Mouse (Mus musculus) stomach, postnatal 0 days (tissue): ENCODE measurements around the gene Ttc30a2. TPM values are rescaled to one million over a fixed set of nuclear protein-coding genes. Genes with fewer than 3 reads are reported as not detected.
"Not testable (repeated sequence)": the region's sequence is repeated elsewhere in the genome, so short reads cannot be mapped to it uniquely, and the experiment has no call there.

ENCODE experiments used
- ATAC-seq: fragments of 200-750 bp; cut with Nextera tagmentation; 2 replicates; pipeline ENCODE4 v1.8.0; 2017; ENCODE audit not compliant: low FRiP score, low TSS enrichment
- DNase-seq: peaks from one replicate; pipeline ENCODE4 v3.0.0-alpha.2; 2016; ENCODE audit warnings: low spot score
- H3K27ac ChIP-seq: fragments of 300-500 bp; sonication (generic); replicated peaks from 2 replicates; pipeline ENCODE4 v1.5.1; 2014; ENCODE audit warnings: mild to moderate bottlenecking, control low read depth
- H3K27me3 ChIP-seq: fragments of 300-500 bp; sonication (generic); 2 replicates; pipeline ENCODE4 v1.6.1; 2014; ENCODE audit warnings: low read length; ENCODE audit not compliant: control insufficient read depth, insufficient read depth
- H3K36me3 ChIP-seq: fragments of 300-500 bp; sonication (generic); 2 replicates; pipeline ENCODE4 v1.6.1; 2014; ENCODE audit warnings: low read length, mixed read lengths; ENCODE audit not compliant: control insufficient read depth, insufficient read depth
- H3K4me1 ChIP-seq: fragments of 300-500 bp; sonication (generic); replicated peaks from 2 replicates; pipeline ENCODE4 v1.6.1; 2014; ENCODE audit warnings: antibody characterized with exemption; ENCODE audit not compliant: control insufficient read depth, insufficient read depth
- H3K4me2 ChIP-seq: fragments of 300-500 bp; sonication (generic); replicated peaks from 2 replicates; pipeline ENCODE4 v1.6.1; 2014; ENCODE audit warnings: low read depth, mild to moderate bottlenecking, control low read depth, moderate library complexity
- H3K4me3 ChIP-seq: fragments of 300-500 bp; sonication (generic); 2 replicates; pipeline ENCODE4 v1.5.1; 2014; ENCODE audit warnings: low read depth, low read length, control low read depth
- H3K9ac ChIP-seq: fragments of 300-500 bp; sonication (generic); 2 replicates; pipeline ENCODE4 v1.6.1; 2014; ENCODE audit warnings: mild to moderate bottlenecking, low read length, control low read depth, mixed read lengths
- H3K9me3 ChIP-seq: fragments of 300-500 bp; sonication (generic); 2 replicates; pipeline ENCODE4 v1.6.1; 2016; ENCODE audit warnings: low read length; ENCODE audit not compliant: control insufficient read depth
- CTCF ChIP-seq: IDR thresholded peaks from 2 replicates; pipeline ENCODE4 v1.5.1; 2016; ENCODE audit warnings: antibody characterized with exemption, low read depth, mild to moderate bottlenecking, moderate library complexity
- EP300 ChIP-seq: optimal IDR thresholded peaks from 2 replicates; pipeline ENCODE3; 2016; ENCODE audit warnings: antibody characterized with exemption
- WGBS: fragments of 180-500 bp; shearing (Covaris S2); extraction: QIAGEN DNeasy Blood & Tissue Kit; methylation state at CpG from one replicate; pipeline ENCODE4 v1.1.7; 2014; 5-methylcytosine and 5-hydroxymethylcytosine counted together
- polyA plus RNA-seq: library from polyadenylated mRNA; unstranded; fragments of >200 nt; fragmentation: Nextera tagmentation; extraction: Ambion mirVana; gene quantifications from 2 replicates; pipeline ENCODE4 v1.2.1, GENCODE M21; 2015

Ttc30a2 gene
- polyA plus RNA-seq, 1 experiment from 2014 or later = 0.27 TPM

DNA sequence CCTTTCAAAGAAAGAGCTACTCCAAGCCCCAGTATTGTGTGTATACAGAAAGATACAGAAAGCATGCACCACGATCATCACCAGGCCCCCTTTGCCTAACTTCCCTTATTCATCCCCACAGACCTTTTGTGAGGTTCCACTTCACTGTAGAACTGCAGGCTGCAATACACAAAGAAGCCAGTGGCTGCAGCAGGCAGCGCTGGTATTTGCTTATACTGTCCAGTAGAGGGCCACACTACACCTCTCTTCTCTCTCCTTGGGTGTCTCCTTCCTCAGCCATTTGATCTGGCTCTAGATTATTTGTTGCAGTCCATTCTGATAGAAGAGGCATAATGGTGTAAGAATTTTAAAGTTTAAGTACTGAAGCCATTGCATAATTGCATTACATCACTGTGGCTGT lies 7.2 kb upstream of the Ttc30a2 start:
- Histone ChIP-seq H3K9ac (no peak overlapping the region), H3K4me1 (0 out of 2 replicates have a peak, but pooled peaks cover 2% of the 10 kb centered on the region), H3K9me3 (no peaks in the 10 kb centered on the region), H3K27me3 (no peaks in the 10 kb centered on the region), H3K27ac (no peak overlapping the region), H3K36me3 (no peaks in the 10 kb centered on the region), H3K4me2 (no peak overlapping the region), H3K4me3 (no peak overlapping the region)
- ATAC-seq = peak; percentile 68
- TF ChIP-seq EP300 (no peak), CTCF (peak; percentile 99)
- peak; percentile 55 for DNase-seq
- WGBS = 2% methylated on average over 2 of the region's 2 CpGs

DNA sequence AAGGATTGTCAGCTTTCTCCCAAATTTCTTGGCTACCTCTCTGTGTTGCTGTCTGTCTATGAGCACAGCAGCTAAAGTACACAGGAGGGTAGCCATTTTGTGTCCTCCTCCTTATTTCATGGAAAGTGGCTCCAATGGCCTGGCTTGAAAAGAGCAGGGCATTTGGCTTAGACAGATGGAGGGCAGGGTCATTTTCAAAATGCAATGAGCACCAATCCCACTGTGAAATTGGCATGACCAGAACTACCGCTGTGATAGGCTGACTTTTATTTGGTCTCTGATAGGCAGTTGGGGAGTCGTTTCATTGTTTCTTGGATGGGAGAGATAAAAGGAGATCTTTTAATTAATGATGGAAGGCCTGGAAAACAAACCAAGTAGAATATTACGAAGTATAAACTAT lies 5.9 kb upstream of the Ttc30a2 start:
- no peaks in the 10 kb centered on the region for H3K9me3 ChIP-seq
- H3K4me2 ChIP-seq = no peak overlapping the region
- no peak overlapping the region for H3K4me3 ChIP-seq
- H3K27me3 ChIP-seq = no peaks in the 10 kb centered on the region
- TF ChIP-seq EP300 = no peak
- no peak for TF ChIP-seq CTCF
- H3K4me1 ChIP-seq = 0 out of 2 replicates have a peak, but pooled peaks cover 2% of the 10 kb centered on the region
- DNase-seq (no peak), ATAC-seq (no peak)
- H3K36me3 ChIP-seq = no peaks in the 10 kb centered on the region
- H3K9ac ChIP-seq = no peak overlapping the region
- no peak overlapping the region for H3K27ac ChIP-seq
- 71% methylated on average over 3 of the region's 3 CpGs for WGBS

DNA sequence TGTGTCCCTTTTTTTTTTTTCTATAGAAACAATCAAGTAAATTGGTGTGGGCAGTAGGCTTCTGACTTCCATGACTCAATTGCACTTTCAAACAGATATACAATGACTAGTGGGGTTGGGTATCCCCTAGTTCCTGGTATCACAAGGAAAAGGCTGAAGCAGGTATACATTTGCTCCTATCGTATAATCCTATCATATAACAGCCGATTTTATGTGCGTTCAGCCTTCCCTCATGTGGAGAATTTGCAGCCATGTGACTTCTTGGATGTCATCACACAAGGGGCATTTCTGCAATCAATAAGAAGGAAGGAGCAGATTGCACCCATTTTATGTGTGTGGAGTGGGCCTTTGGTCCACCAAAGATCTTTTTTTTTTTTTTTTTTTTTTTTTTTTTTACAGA lies 5.1 kb upstream of the Ttc30a2 start:
- DNase-seq = no peak
- Histone ChIP-seq H3K4me2 (no peak overlapping the region), H3K27me3 (no peaks in the 10 kb centered on the region), H3K27ac (no peak overlapping the region), H3K36me3 (no peaks in the 10 kb centered on the region), H3K4me3 (no peak overlapping the region), H3K9ac (no peak overlapping the region), H3K9me3 (no peaks in the 10 kb centered on the region), H3K4me1 (no peaks in the 10 kb centered on the region)
- no peak for TF ChIP-seq EP300
- no peak for TF ChIP-seq CTCF
- WGBS = 96% methylated on average over 3 of the region's 3 CpGs
- no peak for ATAC-seq

DNA sequence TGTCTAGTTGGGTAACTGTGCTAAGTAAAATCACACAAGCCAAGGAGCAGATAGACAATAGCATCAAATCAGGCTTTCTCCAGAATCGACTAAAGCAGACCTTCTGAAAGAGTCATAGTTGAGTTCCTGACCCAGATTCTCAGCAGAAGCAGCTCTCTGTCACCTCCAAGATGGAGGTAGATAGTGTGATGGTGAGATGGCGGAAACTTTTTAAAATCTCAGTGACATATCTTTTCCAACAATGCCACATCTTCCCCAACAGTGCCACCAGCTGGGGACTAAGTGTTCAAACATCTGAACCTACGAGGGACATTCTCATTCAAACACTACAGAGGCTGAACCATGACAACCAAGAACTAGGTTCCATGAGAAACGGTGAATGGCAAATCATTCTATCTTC lies 4.7 kb upstream of the Ttc30a2 start:
- Histone ChIP-seq H3K27ac (no peak overlapping the region), H3K4me2 (no peak overlapping the region), H3K9ac (no peak overlapping the region), H3K27me3 (no peaks in the 10 kb centered on the region), H3K9me3 (no peaks in the 10 kb centered on the region), H3K4me1 (no peaks in the 10 kb centered on the region), H3K4me3 (no peak overlapping the region), H3K36me3 (no peaks in the 10 kb centered on the region)
- DNase-seq (no peak), ATAC-seq (no peak)
- WGBS = 95% methylated on average over 4 of the region's 4 CpGs
- TF ChIP-seq EP300 (no peak), CTCF (peak; percentile 25; the same call in 1 of the 2 replicates)

DNA sequence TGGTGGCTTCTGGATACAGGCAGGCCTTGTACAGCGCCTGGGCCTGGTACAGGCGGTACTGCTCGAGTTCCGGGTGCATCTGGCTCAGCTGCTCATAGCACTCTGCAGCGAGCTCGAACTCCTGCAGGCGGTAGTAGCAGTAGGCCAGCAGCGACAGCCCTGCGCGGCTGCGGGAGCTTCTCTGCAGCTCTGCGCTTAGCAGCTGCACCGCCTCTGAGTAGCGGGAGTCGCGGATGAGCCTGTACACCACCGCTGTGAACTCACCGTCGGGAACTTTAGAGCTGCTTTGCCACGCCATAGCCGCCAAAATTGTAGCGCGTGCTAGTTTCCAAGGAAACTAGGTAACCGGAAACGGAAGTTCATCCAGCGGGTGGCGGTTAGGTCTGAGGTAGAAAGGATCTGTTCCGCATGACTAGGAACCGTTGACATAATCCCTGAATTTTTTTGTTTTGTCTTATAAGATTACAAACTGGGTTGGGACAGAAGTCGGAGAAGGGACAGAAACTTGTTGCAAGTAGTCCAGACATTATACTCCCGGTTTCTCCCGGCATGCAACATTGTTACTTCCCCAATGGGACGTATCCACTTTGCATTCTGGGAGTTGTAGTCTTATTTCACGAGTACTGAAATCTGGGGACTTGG lies 3.6 kb upstream of the Ttc30a2 start, which contains the start of gene Ttc30a1:
Ttc30a1 (minus strand) TSS at position 528 of the 642 bp plus-strand sequence.
- not testable (repeated sequence) for H3K27me3 ChIP-seq, H3K36me3 ChIP-seq, H3K9me3 ChIP-seq, H3K4me1 ChIP-seq
- ATAC-seq (peak; percentile 77), DNase-seq (peak; percentile 81)
- 4% methylated on average over 27 of the region's 34 CpGs for WGBS
- peak within 1 kb of the TSS; percentile 53; the same call in 1 of the 2 replicates for H3K27ac ChIP-seq
- H3K9ac ChIP-seq = peak within 1 kb of the TSS; percentile 41
- H3K4me3 ChIP-seq = peak within 1 kb of the TSS; percentile 43
- peak within 1 kb of the TSS; percentile 56 for H3K4me2 ChIP-seq

DNA sequence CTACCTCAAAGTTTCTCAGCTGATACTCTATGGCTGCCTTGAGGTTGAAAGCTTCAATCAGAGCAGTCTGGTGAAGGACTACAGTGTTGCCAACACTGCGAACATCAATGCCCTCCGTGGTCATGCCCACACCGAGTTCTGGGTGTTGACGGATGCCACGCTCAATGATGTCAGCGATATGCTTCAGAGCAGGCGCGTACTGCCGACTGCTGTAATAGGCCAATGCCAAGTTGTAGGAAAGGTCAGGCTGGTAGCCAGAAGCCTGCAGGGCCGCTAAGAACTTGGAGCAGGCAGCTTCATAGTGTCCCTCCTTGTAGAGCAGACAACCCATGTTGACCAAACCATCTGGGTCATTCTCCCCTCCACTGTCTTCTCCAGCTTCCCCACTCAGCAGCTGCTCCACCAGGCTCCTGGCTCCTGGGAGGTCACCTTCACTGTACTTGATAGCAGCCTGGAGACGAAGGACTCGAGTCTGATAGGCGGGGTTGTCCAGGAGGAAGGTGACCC lies 3.0 kb upstream of the Ttc30a2 start:
- not testable (repeated sequence) for H3K9ac ChIP-seq, ATAC-seq, DNase-seq, H3K27ac ChIP-seq, H3K4me1 ChIP-seq, H3K36me3 ChIP-seq, H3K9me3 ChIP-seq, H3K27me3 ChIP-seq
- Histone ChIP-seq H3K4me3 (peak overlapping the region; percentile 43; the same call in 1 of the 2 replicates), H3K4me2 (peak overlapping the region; percentile 56)
- WGBS = 93% methylated on average over 13 of the region's 13 CpGs

DNA sequence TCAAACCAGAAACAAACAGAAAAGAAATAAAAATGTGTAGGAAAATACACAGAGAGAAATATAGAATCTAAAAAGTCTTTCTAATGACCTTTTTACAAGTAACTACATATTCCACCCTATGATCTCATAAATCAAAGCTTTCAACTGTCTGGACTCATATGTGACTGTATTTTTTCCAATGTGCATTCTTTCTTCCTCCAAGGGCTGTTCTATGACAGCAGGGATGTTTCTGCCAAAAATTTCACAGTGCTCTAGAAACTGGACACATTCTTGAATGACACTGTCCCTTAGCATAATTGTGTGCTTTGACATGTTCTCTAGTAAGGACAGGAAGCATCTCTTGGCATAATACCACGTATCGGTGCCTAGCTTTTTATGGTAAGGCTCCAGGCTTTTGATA lies 1.9 kb downstream of the Ttc30a2 start:
- not testable (repeated sequence) for H3K4me2 ChIP-seq, H3K36me3 ChIP-seq, H3K9me3 ChIP-seq, DNase-seq, H3K4me3 ChIP-seq, H3K27me3 ChIP-seq, H3K4me1 ChIP-seq, H3K9ac ChIP-seq, ATAC-seq, H3K27ac ChIP-seq
- WGBS = 72% methylated on average over 2 of the region's 2 CpGs
